Mouse (Mus musculus): ENCODE measurements at regions not wholly inside any gene's neighbourhood (a gene's known extent, or its start where the extent isn't known, plus 50 kb on each side); places are given as distances from the start of the nearest gene placed in this dataset.

- DNase-seq (ENCODE audit: low spot score): no peak
These were observed 81.4 kb downstream of the Lhx2 start for GRCm38 (mm10) chr2:38420498-38420897.

- no peak for DNase-seq (ENCODE audit: low spot score)
These were observed 83.3 kb downstream of the Lhx2 start for GRCm38 (mm10) chr2:38422406-38422805.

GRCm38 (mm10) chr2:38423886-38424277, 84.8 kb downstream of the Lhx2 start:
- no peak for DNase-seq (ENCODE audit: low spot score)

- DNase-seq (ENCODE audit: low spot score): no peak
These were observed 85.3 kb downstream of the Lhx2 start for GRCm38 (mm10) chr2:38424278-38424931.

- DNase-seq (ENCODE audit: low spot score): no peak
These were observed 85.9 kb downstream of the Lhx2 start for GRCm38 (mm10) chr2:38424976-38425375.

- DNase-seq (ENCODE audit: low spot score): peak; percentile 33
These were observed 81.6 kb upstream of the Nek6 start for GRCm38 (mm10) chr2:38429752-38430378.

- DNase-seq (ENCODE audit: low spot score): no peak
These were observed 79.9 kb upstream of the Nek6 start for GRCm38 (mm10) chr2:38431546-38431945.

- no peak for DNase-seq (ENCODE audit: low spot score)
These were observed 77.7 kb upstream of the Nek6 start for GRCm38 (mm10) chr2:38433736-38434135.

GRCm38 (mm10) chr2:38436701-38437100, 74.7 kb upstream of the Nek6 start:
- DNase-seq (ENCODE audit: low spot score): no peak

- DNase-seq (ENCODE audit: low spot score): no peak
These were observed 72.3 kb upstream of the Nek6 start for GRCm38 (mm10) chr2:38439191-38439590.

GRCm38 (mm10) chr2:38439973-38440372, 71.5 kb upstream of the Nek6 start:
- DNase-seq (ENCODE audit: low spot score): no peak

GRCm38 (mm10) chr2:38449092-38449491, 62.4 kb upstream of the Nek6 start:
- no peak for DNase-seq (ENCODE audit: low spot score)

- DNase-seq (ENCODE audit: low spot score): no peak
These were observed 54.9 kb upstream of the Nek6 start for GRCm38 (mm10) chr2:38456571-38456970.

GRCm38 (mm10) chr2:38460367-38460766, 51.1 kb upstream of the Nek6 start:
- DNase-seq (ENCODE audit: low spot score): no peak

- no peak for DNase-seq (ENCODE audit: low spot score)
These were observed 50.5 kb upstream of the Nek6 start for GRCm38 (mm10) chr2:38460825-38461540.
